Mouse (Mus musculus): ENCODE data around the gene Fam234b.

Gene Fam234b

GRCm38 (mm10) chr6:135197921-135198532 lies at the start of gene Fam234b, which contains the start of gene Hebp1:
Gene Fam234b (plus strand): TSS chr6:135197977.
Gene Hebp1 (minus strand): TSS chr6:135198022.
- DNase-seq: peak; percentile 89

GRCm38 (mm10) chr6:135148506-135148905 lies 49.3 kb upstream of the Fam234b start:
- DNase-seq: peak; percentile 53

- no peak for DNase-seq
Measured at GRCm38 (mm10) chr6:135149175-135149574, 48.6 kb upstream of the Fam234b start.

- no peak for DNase-seq
Measured at GRCm38 (mm10) chr6:135149722-135150121, 48.1 kb upstream of the Fam234b start.

GRCm38 (mm10) chr6:135150311-135150710 lies 47.5 kb upstream of the Fam234b start:
- peak; percentile 61 for DNase-seq

- DNase-seq: no peak
Measured at GRCm38 (mm10) chr6:135153719-135154118, 44.1 kb upstream of the Fam234b start.

GRCm38 (mm10) chr6:135156597-135156996 lies 41.2 kb upstream of the Fam234b start:
- DNase-seq: no peak

- DNase-seq: no peak
Measured at GRCm38 (mm10) chr6:135157496-135157895, 40.3 kb upstream of the Fam234b start.

- no peak for DNase-seq
Measured at GRCm38 (mm10) chr6:135158509-135158908, 39.3 kb upstream of the Fam234b start.

- DNase-seq: no peak
Measured at GRCm38 (mm10) chr6:135161356-135161755, 36.4 kb upstream of the Fam234b start.

GRCm38 (mm10) chr6:135162311-135162710 lies 35.5 kb upstream of the Fam234b start:
- DNase-seq: no peak

GRCm38 (mm10) chr6:135162861-135163260 lies 34.9 kb upstream of the Fam234b start:
- no peak for DNase-seq

GRCm38 (mm10) chr6:135165191-135165590 lies 32.6 kb upstream of the Fam234b start:
- no peak for DNase-seq

- no peak for DNase-seq
Measured at GRCm38 (mm10) chr6:135165706-135166105, 32.1 kb upstream of the Fam234b start.

- DNase-seq: no peak
Measured at GRCm38 (mm10) chr6:135166262-135166661, 31.5 kb upstream of the Fam234b start.

- no peak for DNase-seq
Measured at GRCm38 (mm10) chr6:135166712-135167111, 31.1 kb upstream of the Fam234b start.

GRCm38 (mm10) chr6:135167380-135168311 lies 30.1 kb upstream of the Fam234b start:
- DNase-seq: peak; percentile 89

GRCm38 (mm10) chr6:135168471-135168870 lies 29.3 kb upstream of the Fam234b start:
- no peak for DNase-seq

GRCm38 (mm10) chr6:135169246-135169645 lies 28.5 kb upstream of the Fam234b start:
- DNase-seq: no peak

- DNase-seq: no peak
Measured at GRCm38 (mm10) chr6:135171736-135172135, 26.0 kb upstream of the Fam234b start.

GRCm38 (mm10) chr6:135175014-135175413 lies 22.8 kb upstream of the Fam234b start:
- no peak for DNase-seq

- no peak for DNase-seq
Measured at GRCm38 (mm10) chr6:135177271-135177670, 20.5 kb upstream of the Fam234b start.

- DNase-seq: no peak
Measured at GRCm38 (mm10) chr6:135178599-135178998, 19.2 kb upstream of the Fam234b start.

- no peak for DNase-seq
Measured at GRCm38 (mm10) chr6:135182925-135183324, 14.9 kb upstream of the Fam234b start.

Data from embryo, embryonic 11 days (tissue).